Mouse (Mus musculus): ENCODE measurements around the gene Rnaset2a. TPM values are rescaled to one million over a fixed set of nuclear protein-coding genes. Genes with fewer than 3 reads are reported as not detected.
A peak's percentile ranks its signal among the peaks of the same experiment; 100 is the strongest.
"Not testable (repeated sequence)": the region's sequence is repeated elsewhere in the genome, so short reads cannot be mapped to it uniquely, and the experiment has no call there.

Rnaset2a gene
- polyA plus RNA-seq, 1 experiment from 2014 or later: 30.5 TPM

GRCm38 (mm10) chr17:8165977-8166376 is 18.1 kb upstream of the Rnaset2a start:
- H3K4me1 ChIP-seq; ATAC-seq (ENCODE audit: insufficient number of reproducible peaks, low FRiP score, low TSS enrichment, low read depth); H3K9me3 ChIP-seq (replicated peaks); H3K27me3 ChIP-seq; H3K9ac ChIP-seq; H3K27ac ChIP-seq (replicated peaks): not testable (repeated sequence)
- Histone ChIP-seq H3K4me3 (replicated peaks) (peak overlapping the region; percentile 54), H3K4me2 (replicated peaks) (peak overlapping the region; percentile 37), H3K36me3 (peaks cover 11% of the 10 kb centered on the region)
- WGBS: 0% methylated on average over 11 of the region's 11 CpGs

- Histone ChIP-seq H3K4me2 (replicated peaks) (peak overlapping the region; percentile 37; the same call in 1 of the 2 replicates), H3K4me3 (replicated peaks) (peak overlapping the region; percentile 54), H3K27ac (replicated peaks) (0 out of 2 replicates have a peak overlapping the region, but pooled peaks have one; percentile 55)
- not testable (repeated sequence) for H3K9me3 ChIP-seq (replicated peaks); H3K36me3 ChIP-seq; H3K27me3 ChIP-seq; ATAC-seq (ENCODE audit: insufficient number of reproducible peaks, low FRiP score, low TSS enrichment, low read depth); H3K4me1 ChIP-seq; H3K9ac ChIP-seq
- under 1% methylated on average over 37 of the region's 42 CpGs for WGBS
Observed at GRCm38 (mm10) chr17:8165608-8165945, 17.7 kb upstream of the Rnaset2a start.

- not testable (repeated sequence) for H3K9me3 ChIP-seq (replicated peaks); H3K27me3 ChIP-seq; H3K4me1 ChIP-seq; H3K36me3 ChIP-seq; H3K9ac ChIP-seq
- H3K4me2 ChIP-seq (replicated peaks): peak within 1 kb of the TSS; percentile 37
- H3K4me3 ChIP-seq (replicated peaks): peak within 1 kb of the TSS; percentile 54
- WGBS: under 1% methylated on average over 20 of the region's 55 CpGs
- H3K27ac ChIP-seq (replicated peaks): 0 out of 2 replicates have a peak within 1 kb of the TSS, but pooled peaks have one; percentile 55
- peak; percentile 99 for ATAC-seq (ENCODE audit: insufficient number of reproducible peaks, low FRiP score, low TSS enrichment, low read depth)
Observed at GRCm38 (mm10) chr17:8164701-8165607, 17.1 kb upstream of the Rnaset2a start, which contains the start of gene Fgfr1op. Gene Fgfr1op (plus strand): TSS chr17:8165501.

GRCm38 (mm10) chr17:8160969-8161368 is 13.1 kb upstream of the Rnaset2a start:
- not testable (repeated sequence) for H3K4me1 ChIP-seq; H3K27ac ChIP-seq (replicated peaks); H3K4me2 ChIP-seq (replicated peaks); H3K27me3 ChIP-seq; ATAC-seq (ENCODE audit: insufficient number of reproducible peaks, low FRiP score, low TSS enrichment, low read depth); H3K9me3 ChIP-seq (replicated peaks); H3K9ac ChIP-seq; H3K36me3 ChIP-seq; H3K4me3 ChIP-seq (replicated peaks)
- whole genome bisulfite sequencing: 47% methylated on average over 3 of the region's 3 CpGs

- H3K4me3 ChIP-seq (replicated peaks); H3K9me3 ChIP-seq (replicated peaks); ATAC-seq (ENCODE audit: insufficient number of reproducible peaks, low FRiP score, low TSS enrichment, low read depth); H3K36me3 ChIP-seq; H3K27ac ChIP-seq (replicated peaks); H3K4me2 ChIP-seq (replicated peaks); H3K27me3 ChIP-seq; H3K4me1 ChIP-seq; H3K9ac ChIP-seq: not testable (repeated sequence)
- no CpG with 5 or more reads among the region's 1 CpGs for WGBS
Observed at GRCm38 (mm10) chr17:8158627-8159026, 10.7 kb upstream of the Rnaset2a start.

GRCm38 (mm10) chr17:8155982-8156381 is 8.1 kb upstream of the Rnaset2a start:
- H3K36me3 ChIP-seq; H3K9me3 ChIP-seq (replicated peaks); H3K4me1 ChIP-seq; H3K4me3 ChIP-seq (replicated peaks); H3K9ac ChIP-seq; H3K27ac ChIP-seq (replicated peaks); H3K4me2 ChIP-seq (replicated peaks); H3K27me3 ChIP-seq; ATAC-seq (ENCODE audit: insufficient number of reproducible peaks, low FRiP score, low TSS enrichment, low read depth): not testable (repeated sequence)
- 86% methylated on average over 1 of the region's 8 CpGs for WGBS

GRCm38 (mm10) chr17:8155010-8155409 is 7.1 kb upstream of the Rnaset2a start:
- H3K36me3 ChIP-seq; H3K9ac ChIP-seq; H3K4me2 ChIP-seq (replicated peaks); ATAC-seq (ENCODE audit: insufficient number of reproducible peaks, low FRiP score, low TSS enrichment, low read depth); H3K4me1 ChIP-seq; H3K4me3 ChIP-seq (replicated peaks); H3K9me3 ChIP-seq (replicated peaks); H3K27ac ChIP-seq (replicated peaks); H3K27me3 ChIP-seq: not testable (repeated sequence)
- 68% methylated on average over 7 of the region's 7 CpGs for WGBS

- not testable (repeated sequence) for ATAC-seq (ENCODE audit: insufficient number of reproducible peaks, low FRiP score, low TSS enrichment, low read depth); H3K4me1 ChIP-seq; H3K9ac ChIP-seq; H3K27ac ChIP-seq (replicated peaks); H3K27me3 ChIP-seq; H3K9me3 ChIP-seq (replicated peaks); H3K36me3 ChIP-seq
- Histone ChIP-seq H3K4me3 (replicated peaks) (peak overlapping the region; percentile 56), H3K4me2 (replicated peaks) (peak overlapping the region; percentile 54)
- WGBS: 14% methylated on average over 5 of the region's 5 CpGs
Observed at GRCm38 (mm10) chr17:8146931-8147330, 966 bp downstream of the Rnaset2a start.

GRCm38 (mm10) chr17:8143802-8144673 is 3.9 kb downstream of the Rnaset2a start:
- H3K4me1 ChIP-seq; H3K4me2 ChIP-seq (replicated peaks); H3K27me3 ChIP-seq; H3K4me3 ChIP-seq (replicated peaks); H3K9me3 ChIP-seq (replicated peaks); H3K27ac ChIP-seq (replicated peaks); ATAC-seq (ENCODE audit: insufficient number of reproducible peaks, low FRiP score, low TSS enrichment, low read depth); H3K36me3 ChIP-seq; H3K9ac ChIP-seq: not testable (repeated sequence)
- WGBS: 55% methylated on average over 13 of the region's 14 CpGs

- not testable (repeated sequence) for H3K36me3 ChIP-seq; H3K27ac ChIP-seq (replicated peaks); H3K4me3 ChIP-seq (replicated peaks); H3K4me1 ChIP-seq; H3K4me2 ChIP-seq (replicated peaks); ATAC-seq (ENCODE audit: insufficient number of reproducible peaks, low FRiP score, low TSS enrichment, low read depth); H3K27me3 ChIP-seq; H3K9ac ChIP-seq; H3K9me3 ChIP-seq (replicated peaks)
- WGBS: 85% methylated on average over 3 of the region's 3 CpGs
Observed at GRCm38 (mm10) chr17:8140210-8140609, 7.7 kb downstream of the Rnaset2a start.

- not testable (repeated sequence) for H3K27me3 ChIP-seq; H3K4me3 ChIP-seq (replicated peaks); H3K9ac ChIP-seq; H3K4me1 ChIP-seq; ATAC-seq (ENCODE audit: insufficient number of reproducible peaks, low FRiP score, low TSS enrichment, low read depth); H3K27ac ChIP-seq (replicated peaks); H3K9me3 ChIP-seq (replicated peaks); H3K4me2 ChIP-seq (replicated peaks); H3K36me3 ChIP-seq
- 90% methylated on average over 5 of the region's 5 CpGs for WGBS
Observed at GRCm38 (mm10) chr17:8138116-8138515, 9.8 kb downstream of the Rnaset2a start.

All from embryonic facial prominence, embryonic 15.5 days (tissue).